Mouse (Mus musculus) kidney, postnatal 10 days (tissue): ENCODE results near the gene Ppp1r13b.

Experiments
- DNase-seq: peaks from one replicate; pipeline ENCODE4 v3.0.0; 2021; ENCODE audit warnings: mixed read lengths

The Ppp1r13b gene

DNA sequence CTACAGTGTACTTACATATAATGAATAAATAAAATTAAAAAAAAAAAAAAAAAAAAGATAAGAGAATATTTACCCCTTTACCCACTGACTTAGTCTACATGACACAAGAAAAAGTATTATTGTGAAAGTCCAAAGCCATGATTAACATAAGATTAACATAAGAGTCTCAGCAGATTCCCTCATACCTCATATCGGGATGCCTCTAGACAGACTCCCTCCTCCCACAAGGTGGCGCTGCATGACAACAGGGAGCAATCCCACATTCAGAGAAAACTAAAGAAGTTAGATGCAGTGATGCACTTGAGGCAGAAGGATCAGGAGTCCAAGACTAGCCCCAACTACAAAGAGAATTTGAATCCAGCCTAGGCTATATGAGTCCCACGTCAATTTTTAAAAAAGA lies 29.7 kb downstream of the Ppp1r13b start:
- peak; percentile 93 for DNase-seq

DNA sequence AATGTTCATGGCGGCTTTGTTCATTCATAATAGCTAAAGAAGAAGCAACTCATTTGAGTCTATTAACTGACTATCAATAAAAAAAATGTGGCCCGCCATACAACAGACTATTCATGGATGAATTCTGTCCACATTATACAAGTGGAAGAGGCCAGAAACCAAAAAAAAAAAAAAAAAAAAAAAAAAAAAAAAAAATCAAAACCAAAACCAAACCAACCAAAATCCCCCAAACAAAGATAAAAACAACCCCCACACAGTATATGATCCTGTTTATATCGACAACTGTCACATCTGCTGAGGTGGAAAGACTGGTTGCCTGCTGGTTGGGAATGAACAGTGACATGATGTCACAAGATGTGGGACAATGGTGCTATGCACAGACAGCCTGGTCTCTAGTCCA lies 32.4 kb downstream of the Ppp1r13b start:
- no peak for DNase-seq

DNA sequence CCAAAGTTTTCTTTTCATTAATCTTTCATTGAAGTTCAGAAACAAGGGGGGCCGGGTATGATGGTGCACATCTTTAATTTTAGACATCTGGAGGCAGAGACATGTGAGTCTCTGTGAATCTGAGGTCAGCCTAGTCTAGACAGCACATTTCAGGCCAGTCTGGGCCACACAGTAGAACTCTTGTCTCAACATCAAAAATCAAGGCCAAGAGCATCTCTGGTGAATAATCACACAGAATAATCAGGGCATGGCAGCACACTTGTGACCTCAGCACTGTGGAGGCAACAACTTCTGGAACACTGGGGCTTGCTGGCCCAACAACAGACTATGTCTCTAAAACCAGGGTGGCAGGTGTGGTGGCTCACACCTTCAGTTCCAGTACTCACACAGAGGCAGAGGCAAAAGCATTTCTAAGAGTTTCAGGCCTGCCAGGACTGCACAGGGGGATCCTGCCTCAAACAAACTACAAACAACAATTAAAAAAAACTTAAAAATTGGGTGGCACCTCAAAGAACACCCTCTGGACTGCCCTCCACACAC lies 33.2 kb downstream of the Ppp1r13b start:
- DNase-seq: no peak

DNA sequence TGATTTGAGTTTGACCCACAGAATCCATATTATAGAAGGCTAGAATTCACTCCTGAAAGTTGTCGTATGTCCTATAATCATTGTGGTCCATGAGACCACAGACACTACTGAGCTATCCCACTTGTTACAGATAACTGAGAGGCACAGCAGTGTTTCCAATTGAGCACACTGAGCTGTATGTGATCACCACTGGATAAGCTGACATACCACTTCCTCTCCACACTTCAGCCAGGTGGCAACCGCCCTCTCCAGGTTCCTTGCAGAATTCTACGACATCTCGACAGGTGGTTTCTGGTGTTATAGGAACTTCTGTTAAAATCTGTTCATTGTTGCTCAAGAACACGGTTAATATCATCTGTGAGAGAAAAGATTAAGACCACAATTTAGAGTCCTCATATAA lies 35.8 kb downstream of the Ppp1r13b start:
- DNase-seq: no peak

DNA sequence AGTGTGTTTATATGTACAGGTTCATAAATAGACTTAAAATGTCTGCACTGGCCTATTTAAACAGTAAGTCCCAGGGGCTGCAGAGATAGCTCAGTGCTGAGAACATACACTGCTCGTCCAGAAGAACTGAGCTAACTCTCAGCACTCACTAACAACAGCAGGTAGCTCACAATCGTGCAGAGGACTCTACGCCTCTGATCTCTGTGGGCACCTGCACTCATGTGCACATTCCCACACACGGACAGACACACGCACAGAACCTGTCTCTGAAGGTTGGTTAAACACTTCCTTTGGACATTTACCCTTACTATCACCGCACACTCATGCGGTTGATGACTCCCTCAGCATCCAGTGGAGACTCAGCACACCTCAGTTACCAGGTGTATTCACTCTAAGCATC lies 37.1 kb downstream of the Ppp1r13b start:
- DNase-seq: no peak

DNA sequence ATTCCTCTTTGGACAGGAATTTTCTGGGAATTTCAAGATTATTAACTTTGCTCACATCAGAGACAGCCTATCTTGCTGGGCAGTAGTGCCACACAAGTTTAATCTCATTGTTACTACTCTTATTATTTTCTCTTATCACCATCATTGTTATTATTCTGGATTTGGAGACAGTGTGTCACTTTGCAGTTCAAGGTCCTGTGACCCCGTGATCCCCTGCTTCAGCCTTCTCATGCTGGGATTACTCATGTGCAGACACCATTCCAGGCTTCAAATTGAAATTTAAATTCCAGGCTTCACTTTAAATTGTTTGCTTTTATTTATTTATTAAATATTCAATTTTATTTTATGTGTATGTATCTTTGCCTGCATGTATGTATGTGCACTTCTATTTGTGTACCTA lies 38.1 kb downstream of the Ppp1r13b start:
- DNase-seq: no peak

DNA sequence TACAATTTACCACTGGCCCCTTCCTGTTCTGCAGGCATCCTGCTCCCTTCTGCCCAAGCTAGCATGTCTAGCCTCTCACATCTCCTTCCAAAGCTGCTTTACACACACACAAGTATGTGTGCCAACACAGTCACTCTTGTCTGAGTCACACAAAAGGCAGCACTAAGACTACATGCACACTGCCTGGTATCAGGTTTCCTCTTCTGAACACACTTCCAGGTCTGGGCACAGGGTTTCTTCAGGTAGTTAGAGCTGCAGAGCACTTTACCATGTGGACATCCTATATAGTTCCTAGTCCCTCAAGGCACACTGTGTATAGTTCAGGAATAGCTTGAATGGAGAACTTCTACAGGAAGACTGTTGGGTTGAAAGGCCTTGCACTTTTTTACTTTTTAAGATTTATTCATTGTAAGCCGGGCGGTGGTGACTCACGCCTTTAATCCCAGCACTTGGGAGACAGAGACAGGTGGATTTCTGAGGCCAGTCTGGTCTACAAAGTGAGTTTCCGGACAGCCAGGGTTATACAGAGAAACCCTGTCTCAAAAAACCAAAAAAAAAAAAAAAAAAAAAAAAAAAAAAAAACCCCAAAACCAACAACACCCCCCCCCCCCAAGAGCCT lies 43.6 kb downstream of the Ppp1r13b start:
- DNase-seq: no peak

DNA sequence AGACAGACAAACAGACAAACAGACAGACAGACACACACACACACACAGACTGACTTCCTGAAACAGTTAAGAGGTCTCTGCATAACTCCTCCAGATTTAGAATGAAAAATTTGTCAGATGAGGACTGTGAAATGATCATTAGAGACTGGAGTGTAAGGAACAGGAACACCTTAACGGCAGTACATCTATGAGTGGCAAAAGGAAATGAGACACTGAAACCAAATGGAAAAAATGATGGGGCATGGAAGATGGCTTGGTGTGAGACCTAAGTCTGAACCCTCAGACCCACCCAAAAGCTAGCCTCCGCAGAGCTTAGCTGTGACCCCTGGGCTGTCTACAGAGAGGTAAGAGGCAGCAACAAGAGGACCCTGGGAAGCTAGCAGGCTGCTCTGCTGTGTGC lies 52.5 kb downstream of the Ppp1r13b start:
- no peak for DNase-seq

DNA sequence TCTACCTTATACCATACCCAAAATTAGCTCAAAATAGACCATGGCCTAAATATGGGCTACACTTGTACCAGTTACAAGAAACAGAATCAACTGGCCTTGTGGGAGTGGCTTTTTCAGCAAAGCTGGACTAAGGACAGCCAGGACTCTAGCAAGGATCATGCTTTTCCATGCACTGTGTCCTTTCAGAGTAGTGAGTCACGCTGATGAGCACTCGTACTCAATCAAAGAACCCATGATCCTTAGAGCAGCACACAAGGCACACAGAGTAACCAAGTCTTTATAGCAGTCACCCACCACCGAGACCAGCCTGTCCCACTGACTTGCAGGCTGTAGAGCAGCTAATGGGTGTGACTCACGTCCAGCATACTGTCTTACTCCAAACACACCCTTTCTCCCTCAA lies 54.4 kb downstream of the Ppp1r13b start:
- no peak for DNase-seq

DNA sequence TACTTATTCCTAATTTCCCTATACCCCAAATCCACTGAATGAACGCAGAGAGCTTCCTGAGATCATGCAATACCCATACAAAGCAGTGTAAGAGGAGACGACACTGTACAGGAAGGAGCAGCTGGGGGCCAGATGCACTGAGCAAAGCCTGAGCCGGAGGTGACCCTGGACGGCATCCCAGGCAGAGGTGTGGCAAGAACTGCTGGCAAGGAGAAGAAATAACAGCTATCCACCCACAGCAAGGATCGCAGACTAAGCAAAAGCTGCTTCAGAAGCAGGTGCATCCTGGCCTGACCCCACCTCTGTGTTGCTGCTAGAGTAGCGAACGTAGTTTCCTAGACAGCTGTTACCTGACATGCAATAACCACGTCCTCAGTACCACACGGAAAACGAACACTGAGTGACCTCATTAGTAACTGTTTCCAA lies 54.9 kb downstream of the Ppp1r13b start:
- peak; percentile 61 for DNase-seq

DNA sequence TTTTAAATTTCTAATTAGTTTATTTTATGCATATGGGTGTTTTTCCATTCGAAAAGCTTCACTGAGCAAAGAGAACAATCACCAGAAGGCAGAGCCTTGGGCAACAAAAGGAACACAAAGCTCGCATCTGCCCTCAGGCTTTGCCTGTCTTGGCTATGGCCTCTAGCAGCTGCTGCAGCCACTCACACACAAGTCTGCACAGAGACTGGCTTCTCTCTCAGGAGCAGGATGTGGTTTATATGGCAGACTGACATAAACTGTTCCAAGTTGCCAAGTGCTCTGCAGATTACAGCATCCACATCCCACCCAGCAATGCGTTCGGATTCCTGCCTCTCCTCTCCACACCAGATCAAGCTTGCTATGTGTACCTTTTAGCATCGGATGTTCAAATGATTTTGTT lies 56.2 kb downstream of the Ppp1r13b start:
- no peak for DNase-seq

DNA sequence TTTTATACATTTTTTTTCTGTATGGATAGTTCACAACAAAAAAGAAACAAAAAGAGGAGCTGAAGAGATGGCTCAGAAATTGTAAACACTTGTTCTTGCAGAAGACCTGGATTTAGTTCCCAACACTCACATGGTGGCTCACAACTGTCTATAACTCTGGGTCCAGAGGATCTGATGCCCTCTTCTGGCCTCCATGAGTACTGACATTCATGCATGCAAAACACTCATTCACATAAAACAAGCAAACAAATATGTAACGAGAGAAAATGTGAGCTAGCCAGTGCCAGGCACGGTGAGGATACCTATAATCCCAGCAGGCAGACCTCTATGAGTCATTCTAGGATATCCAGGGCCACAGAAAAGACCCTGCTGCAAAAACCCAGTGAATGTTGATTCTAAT lies 56.7 kb downstream of the Ppp1r13b start:
- DNase-seq: no peak

DNA sequence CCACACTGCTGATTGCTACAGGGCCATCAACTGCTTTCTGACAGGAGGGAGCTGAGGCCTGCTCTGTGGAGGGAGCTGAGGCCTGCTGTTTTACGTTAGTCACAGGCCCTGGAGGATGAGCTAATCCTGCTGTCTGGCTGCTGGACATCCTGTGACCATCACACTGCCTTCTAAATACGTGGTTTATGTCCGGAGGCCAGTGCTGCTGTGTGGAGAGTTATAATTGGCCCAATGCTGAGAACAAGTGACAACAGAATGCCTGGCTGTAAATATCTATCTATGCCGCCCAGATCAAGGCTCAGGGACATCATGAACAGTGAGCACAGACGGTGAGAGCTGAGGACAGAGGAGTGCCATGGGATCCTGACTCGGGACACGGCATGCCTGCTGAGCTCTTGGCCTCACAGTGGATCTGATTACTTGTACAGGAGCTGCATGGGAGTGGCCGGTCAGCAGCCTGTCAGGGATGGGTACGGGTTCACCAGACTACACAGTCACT lies 59.6 kb downstream of the Ppp1r13b start:
- DNase-seq: no peak

DNA sequence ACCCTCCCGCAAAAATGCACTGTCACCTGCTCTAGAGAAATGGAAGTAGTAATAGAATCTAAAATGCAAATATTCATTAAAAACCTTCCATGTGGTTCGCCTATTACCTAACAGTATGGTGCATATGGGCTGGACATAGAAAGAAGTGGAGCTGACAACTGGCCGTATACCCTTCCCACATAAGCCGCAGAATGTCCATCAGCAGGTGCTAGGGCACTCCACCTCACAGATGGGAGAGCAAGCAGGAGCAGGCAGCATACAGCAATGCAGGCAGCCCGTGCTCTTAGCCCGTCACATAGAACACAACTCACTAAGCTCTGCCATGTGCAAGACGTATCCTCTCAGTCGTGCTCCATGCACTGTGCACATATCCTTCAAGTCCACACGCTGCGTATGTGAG lies 61.1 kb downstream of the Ppp1r13b start:
- no peak for DNase-seq

DNA sequence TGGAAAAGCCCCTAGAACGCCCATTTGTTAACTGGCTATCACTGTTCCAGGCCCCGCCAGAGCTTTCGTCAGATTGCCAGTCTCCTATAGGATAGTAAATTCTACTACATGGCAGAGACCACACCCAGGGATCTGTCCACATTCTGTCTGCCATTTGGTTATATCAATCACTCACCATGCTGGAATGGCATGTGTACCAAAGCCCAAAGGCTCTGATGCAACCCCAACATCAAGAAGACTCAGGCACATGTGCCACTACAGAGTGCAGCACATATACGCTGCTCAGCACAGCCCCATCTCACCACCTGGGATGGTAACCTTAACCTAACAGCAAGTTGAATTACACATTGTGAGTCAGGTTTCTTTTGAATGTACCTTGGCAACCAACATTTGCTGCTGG lies 62.0 kb downstream of the Ppp1r13b start:
- DNase-seq: no peak

DNA sequence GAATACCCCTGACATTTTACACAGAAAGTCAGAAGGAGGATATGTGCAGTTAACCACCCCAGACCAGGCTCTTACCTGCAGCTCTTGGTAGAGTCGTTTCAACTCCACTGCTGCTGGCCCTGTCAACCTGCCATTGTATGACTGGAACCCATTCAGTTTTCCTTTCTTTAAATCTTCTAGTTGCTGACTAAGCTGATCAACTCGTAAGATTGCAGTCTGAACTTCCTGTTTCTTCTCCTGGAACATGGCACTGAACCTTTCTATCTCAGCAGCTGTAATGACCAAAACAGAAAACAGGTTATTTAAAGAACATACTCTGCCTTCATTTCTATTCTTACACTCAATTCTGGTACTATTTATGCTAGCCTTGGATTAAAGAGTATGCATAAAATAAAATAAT lies 64.4 kb downstream of the Ppp1r13b start:
- no peak for DNase-seq

DNA sequence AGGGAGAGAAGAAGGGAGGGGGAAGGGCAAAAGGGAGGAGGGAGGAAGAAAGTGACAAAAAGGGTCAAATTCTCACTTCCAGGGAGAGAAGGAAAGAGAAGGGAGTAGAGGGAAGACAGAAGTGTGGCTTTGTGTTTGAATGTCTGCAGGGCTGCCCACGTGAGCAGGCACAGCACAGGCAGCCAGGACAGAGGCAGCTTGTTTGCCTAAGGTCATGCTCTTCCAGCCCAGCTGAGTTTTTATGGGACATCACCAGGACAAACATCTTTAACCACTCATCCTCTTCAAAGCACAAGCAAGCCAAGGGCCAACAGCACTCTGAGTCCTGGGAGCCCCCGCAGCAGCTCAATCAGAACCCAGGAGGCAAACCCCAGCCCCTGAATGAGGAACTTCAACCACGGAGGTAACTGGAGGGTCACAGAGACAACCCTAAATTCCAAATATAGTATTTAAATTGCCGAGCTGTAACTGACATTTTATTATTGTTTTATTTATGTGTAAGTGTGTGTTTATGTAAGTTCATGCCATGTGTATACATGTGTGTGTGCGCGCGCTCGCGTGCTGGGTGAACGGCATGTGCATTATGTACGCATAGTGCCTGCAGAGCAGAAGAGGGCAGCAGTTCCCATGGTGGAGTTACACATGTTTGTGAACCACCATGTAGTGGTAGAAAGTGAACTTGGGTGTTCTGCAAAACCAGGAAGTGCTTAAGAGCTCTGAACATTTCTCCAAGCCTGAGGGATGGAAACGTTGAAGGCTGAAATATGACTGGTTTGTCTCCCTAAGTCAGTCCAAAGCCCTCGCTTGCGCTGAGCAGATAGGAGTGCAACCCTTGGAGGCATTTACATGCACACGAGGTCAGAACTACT lies 65.1 kb downstream of the Ppp1r13b start:
- no peak for DNase-seq

DNA sequence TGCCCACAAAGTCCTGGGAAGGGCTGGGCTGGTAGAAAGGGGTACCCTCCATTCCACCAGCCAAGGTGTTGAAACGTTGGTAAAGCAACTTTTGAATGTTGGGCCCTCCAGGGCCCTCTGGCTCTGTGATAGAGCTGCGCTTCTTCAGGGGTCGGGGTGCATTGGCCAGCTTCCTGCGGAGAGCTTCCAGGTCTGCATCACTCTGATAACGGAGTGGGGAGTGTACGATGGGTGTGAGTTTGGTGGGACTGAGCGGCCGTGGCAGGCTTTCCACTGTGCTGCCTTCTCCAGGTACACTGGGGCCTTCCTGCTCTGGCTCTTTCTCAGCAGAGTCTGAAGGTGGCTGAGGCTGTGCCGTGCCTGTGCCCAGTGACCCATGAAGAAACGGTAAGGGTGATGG lies 74.5 kb downstream of the Ppp1r13b start:
- DNase-seq: no peak

DNA sequence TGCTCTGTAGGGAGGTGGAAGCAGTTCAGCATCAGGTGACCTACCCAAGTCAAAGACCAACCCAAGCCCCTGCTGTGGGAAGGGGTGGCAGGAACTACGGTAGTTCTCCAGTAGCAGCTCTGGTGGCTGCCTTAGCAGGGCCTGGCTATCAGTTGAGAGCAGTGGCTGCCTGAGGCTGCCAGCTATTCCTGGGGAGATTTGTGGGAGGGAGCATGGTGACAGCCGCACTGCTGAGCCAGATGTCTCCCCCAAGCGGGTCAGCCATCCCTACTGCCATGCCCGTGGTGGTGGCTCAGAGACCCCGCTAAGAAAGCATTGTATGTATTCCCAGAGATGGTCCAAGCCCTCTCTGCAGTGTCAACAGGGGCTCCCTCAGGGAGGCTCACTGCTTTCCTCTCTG lies 75.3 kb downstream of the Ppp1r13b start:
- DNase-seq: no peak

DNA sequence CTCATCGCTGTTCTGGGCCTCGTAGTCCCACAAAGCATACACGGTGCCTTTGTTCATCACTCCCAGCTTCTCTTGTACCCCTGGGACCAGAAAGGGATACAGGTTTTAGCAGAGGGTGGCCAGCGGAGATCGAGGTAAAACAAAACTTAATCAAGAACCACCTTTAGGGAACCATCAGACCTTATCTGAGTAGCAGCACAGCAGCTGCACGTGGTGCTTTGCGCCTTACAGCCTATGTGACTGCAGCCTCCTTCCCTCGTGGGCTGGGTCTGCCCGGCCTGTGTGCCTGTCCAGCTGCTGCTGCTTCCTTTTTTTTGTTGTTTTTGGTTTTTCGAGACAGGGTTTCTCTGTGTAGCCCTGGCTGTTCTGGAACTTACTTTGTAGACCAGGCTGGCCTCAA lies 77.5 kb downstream of the Ppp1r13b start:
- DNase-seq: no peak

DNA sequence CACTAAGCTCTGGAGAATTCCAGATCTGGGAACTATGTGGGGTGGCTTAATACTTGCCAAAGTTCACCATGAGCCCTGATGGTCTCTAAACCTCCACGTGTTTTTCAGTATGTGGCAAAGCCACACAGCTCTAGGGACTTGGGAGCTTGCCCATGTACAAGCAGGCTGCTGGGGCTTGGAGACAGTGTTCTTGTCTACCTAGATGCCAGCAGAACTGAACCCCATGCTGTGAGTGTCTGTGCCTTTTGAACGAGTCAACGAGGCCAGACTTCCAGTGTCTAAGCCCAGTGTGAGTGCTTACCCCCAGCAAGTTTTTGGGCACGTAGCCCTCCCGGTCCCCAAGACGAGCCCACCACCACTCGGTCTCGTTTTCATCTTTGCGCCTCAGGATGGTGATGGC lies 78.0 kb downstream of the Ppp1r13b start:
- DNase-seq: no peak

DNA sequence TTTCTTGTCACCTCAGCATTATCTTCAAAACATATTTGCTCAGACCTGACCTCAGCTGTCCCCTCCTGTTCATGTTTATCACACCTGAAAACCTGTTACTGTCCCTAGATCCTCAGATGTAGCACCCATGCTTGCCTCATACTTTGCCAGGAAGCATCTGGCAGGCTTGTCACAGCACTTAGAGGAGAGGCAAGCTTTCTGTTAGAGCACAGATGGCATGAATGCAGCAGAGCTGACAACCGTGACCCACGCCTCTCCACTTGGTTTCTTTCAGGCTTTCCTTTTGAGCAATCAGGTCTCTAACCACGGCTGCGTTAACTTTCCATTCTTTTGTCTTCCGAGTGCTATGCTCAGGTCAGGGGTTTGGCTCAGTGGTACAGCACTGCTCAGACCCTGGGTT lies 78.5 kb downstream of the Ppp1r13b start:
- no peak for DNase-seq

DNA sequence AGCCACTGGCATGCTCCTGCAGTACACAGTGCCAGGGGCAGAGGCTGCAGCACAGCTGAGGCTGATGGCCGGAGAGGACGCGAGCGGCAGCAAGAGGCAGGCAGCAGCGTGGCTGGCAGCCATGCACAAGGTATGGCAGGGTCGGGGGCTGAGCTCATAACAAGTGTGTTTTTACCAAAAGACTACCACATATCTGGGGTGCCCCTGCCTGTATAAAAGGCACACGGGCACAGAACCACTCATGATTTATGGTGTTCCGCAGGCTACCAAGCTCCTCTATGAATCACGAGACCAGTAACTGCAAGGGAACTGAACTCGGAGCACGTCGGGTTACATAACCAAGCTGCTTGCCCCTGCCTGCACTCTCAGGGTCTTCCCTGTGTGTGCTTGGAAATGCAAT lies 80.4 kb downstream of the Ppp1r13b start:
- DNase-seq: no peak

DNA sequence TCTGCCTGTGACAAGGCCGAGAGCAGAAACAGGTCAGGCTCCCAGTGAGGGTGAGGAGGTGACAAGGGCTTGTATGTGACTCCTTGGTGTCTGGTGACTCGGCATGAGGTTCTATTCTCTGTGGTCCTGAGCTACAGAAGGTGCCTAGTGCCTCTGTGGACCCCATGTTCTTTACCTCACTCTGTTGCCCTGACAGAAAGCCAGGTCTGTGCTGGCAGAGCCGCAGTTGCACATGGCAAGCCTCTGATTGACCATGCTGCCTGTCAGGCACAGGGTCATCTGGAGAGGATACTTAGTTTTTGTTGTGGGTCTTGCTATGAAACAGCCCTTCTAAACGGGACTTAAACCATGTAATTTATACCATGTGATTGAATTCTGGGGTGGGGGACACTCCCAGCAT lies 86.0 kb downstream of the Ppp1r13b start:
- DNase-seq: no peak
